Mouse (Mus musculus): ENCODE measurements at regions not wholly inside any gene's neighbourhood (a gene's known extent, or its start where the extent isn't known, plus 50 kb on each side); places are given as distances from the start of the nearest gene placed in this dataset.

DNA sequence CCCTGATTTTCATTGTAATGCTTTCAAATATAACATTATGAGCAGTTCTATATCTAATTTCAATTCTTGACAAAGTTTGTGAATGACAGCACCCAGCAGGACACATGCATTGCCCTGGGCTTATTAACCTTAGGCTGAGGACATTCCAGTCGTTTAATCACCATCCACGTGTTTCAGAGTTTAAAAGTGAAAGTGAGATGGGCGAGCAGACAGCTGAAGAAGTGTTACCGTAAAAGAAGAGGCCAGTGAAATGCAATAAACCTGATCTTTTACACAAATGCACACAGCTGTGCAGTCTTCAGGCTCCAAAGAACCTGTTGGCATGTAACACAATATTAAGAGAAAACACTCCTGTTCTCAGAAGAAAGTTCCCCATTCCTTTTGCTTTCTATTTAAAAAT, 89.5 kb upstream of the Sema3d start:
- H3K4me3 ChIP-seq, result no peak overlapping the region
- no peaks in the 10 kb centered on the region for H3K36me3 ChIP-seq (replicated peaks)
- no peak for DNase-seq (ENCODE audit: low spot score)
- H3K4me1 ChIP-seq, result no peaks in the 10 kb centered on the region; the same call in 1 of the 2 replicates
- H3K9me3 ChIP-seq, result no peaks in the 10 kb centered on the region
- no peaks in the 10 kb centered on the region for H3K27me3 ChIP-seq (replicated peaks; ENCODE audit: low read depth, poor library complexity, severe bottlenecking)
- H3K27ac ChIP-seq (replicated peaks), result no peak overlapping the region
- 41% methylated on average over 4 of the region's 4 CpGs for WGBS

DNA sequence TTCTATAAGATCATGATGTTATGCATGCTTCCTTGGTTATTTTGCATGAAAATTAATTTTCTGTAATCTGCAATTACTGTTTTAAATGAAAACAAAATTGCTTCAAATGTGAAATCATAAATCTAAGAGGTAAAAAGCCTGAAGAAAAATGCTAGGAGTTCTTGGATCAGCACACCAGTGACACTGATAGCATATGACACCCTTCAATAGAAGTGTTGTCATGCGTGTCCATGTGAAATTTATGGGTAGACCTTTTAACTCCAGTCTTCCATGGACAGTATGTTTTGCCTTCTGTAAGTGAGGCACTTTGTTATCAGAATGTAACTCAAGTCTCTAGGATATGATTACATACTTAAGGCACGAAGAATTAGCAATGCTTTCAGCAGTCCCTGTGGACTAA, 85.9 kb upstream of the Sema3d start:
- WGBS, result 72% methylated on average over 2 of the region's 2 CpGs
- H3K4me3 ChIP-seq, result no peak overlapping the region

DNA sequence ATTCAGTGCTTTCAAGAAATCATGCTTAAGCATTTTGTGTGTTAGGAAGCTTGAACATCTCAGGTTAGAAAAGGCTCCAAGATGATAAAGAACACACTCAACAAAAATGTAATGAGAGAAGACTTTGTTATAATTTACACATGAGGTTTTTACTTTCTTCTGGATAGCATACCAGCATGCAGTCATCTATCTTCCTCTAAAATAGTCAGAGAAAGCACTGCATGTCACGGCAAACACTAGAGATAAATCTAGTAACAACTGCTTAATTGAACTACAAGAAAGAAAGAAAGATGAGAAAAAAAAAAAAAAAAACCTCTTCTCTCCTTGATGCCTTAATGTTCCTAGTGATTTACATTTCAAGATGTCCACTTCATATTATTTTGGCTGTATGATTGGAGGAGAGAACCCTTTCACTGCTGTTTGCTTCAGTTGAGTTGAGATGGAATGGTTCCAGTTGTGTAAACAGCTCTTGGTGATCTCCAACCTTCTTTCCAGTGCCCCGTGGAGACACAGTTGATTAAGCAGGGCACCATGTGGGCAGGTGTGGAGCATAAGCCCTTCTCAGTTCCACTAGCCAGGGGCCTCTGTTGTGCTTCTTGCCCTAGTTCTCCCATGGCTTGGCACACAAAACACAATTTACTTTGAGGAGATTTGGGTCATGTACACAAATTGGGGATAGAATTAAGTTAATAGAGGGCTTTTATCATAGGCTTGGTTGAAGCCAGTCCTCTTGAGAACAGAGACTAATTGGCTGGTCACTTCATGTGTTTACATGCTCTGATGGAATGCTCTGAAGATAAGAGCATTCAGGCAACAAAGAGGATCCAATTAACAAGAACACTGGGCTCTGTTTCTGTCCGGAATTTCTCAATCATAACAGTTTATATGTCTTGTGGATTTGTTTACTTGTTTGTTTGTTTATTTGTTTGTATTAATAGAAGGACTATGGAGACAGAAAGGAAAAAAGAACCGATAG, 81.1 kb upstream of the Sema3d start:
- 48% methylated on average over 4 of the region's 4 CpGs for WGBS
- no peak overlapping the region for H3K4me3 ChIP-seq
- DNase-seq (ENCODE audit: low spot score), result peak; percentile 27

More for the DNA sequence above, 85.9 kb upstream of the Sema3d start:
- no peaks in the 10 kb centered on the region for H3K27me3 ChIP-seq (replicated peaks; ENCODE audit: low read depth, poor library complexity, severe bottlenecking)
- H3K27ac ChIP-seq (replicated peaks), result no peak overlapping the region
- no peak for DNase-seq (ENCODE audit: low spot score)
- no peaks in the 10 kb centered on the region for H3K9me3 ChIP-seq
- H3K36me3 ChIP-seq (replicated peaks), result no peaks in the 10 kb centered on the region
- H3K4me1 ChIP-seq, result peaks cover 3% of the 10 kb centered on the region; the same call in 1 of the 2 replicates

DNA sequence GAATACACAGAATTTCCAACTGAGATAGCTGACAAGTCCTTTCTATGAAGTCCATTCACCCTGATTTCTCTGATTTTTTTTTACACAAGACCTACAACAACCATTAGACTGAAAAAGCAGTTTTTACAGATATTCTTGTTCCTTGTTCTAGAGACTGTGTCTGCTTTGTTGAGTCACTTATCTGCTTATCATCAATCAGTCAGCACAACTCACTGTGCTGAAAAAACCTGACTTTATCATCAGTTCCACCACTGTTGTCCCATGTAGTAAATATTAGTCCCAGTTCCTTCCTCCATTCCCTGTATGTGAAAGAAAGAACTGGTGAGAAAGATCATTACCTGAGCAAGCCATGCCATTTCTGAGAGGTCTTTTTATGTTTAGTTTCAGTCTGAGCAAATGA, 73.8 kb upstream of the Sema3d start:
- Histone ChIP-seq H3K27me3 (replicated peaks; ENCODE audit: low read depth, poor library complexity, severe bottlenecking) (no peaks in the 10 kb centered on the region), H3K27ac (replicated peaks) (no peak overlapping the region), H3K4me1 (no peaks in the 10 kb centered on the region), H3K36me3 (replicated peaks) (no peaks in the 10 kb centered on the region), H3K4me3 (no peak overlapping the region), H3K9me3 (no peaks in the 10 kb centered on the region)
- no peak for DNase-seq (ENCODE audit: low spot score)

More for the DNA sequence above, 81.1 kb upstream of the Sema3d start:
- Histone ChIP-seq H3K36me3 (replicated peaks) (no peaks in the 10 kb centered on the region), H3K27me3 (replicated peaks; ENCODE audit: low read depth, poor library complexity, severe bottlenecking) (no peaks in the 10 kb centered on the region), H3K4me1 (peaks cover 3% of the 10 kb centered on the region; the same call in 1 of the 2 replicates), H3K9me3 (no peaks in the 10 kb centered on the region), H3K27ac (replicated peaks) (no peak overlapping the region)

DNA sequence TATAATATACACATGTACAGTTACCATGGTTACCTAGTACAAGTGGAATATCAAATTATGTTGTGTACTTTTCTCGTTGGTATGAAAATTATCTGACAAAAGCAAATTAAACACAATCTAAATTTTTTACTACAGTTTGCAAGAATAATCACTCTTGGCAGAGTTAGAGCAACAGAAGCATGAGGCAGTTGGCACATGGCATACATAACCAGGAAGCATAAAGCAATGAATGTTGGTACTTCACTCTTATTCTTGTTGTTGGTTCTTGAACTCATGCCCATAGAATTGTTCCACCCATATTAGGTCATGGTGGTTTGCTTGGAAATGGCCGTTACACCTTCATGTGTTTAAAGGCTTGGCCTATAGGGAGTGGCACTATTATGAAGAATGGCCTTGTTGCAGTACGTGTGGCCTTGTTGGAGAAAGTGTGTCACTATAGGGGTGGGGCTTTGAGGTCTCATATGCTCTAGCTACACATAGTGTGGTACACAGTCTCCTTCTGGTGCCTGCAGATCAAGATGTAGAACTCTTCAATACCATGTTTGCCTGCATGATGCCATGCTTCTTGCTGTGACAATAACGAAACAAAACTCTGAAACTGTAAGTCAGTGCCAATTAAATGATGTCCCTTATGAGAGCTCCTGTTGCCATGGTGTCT, 50.4 kb upstream of the Sema3d start:
- 83% methylated on average over 4 of the region's 4 CpGs for WGBS
- no peaks in the 10 kb centered on the region for H3K36me3 ChIP-seq (replicated peaks)
- no peak overlapping the region for H3K4me3 ChIP-seq
- no peaks in the 10 kb centered on the region for H3K9me3 ChIP-seq
- H3K27me3 ChIP-seq (replicated peaks; ENCODE audit: low read depth, poor library complexity, severe bottlenecking), result no peaks in the 10 kb centered on the region
- no peak for DNase-seq (ENCODE audit: low spot score)
- no peak overlapping the region for H3K27ac ChIP-seq (replicated peaks)
- H3K4me1 ChIP-seq, result no peaks in the 10 kb centered on the region

All from embryonic facial prominence, embryonic 10.5 days (tissue).